Mouse (Mus musculus): ENCODE measurements around the gene BC003965. TPM values are rescaled to one million over a fixed set of nuclear protein-coding genes. Genes with fewer than 3 reads are reported as not detected.
A peak's percentile ranks its signal among the peaks of the same experiment; 100 is the strongest.
"Not testable (repeated sequence)": the region's sequence is repeated elsewhere in the genome, so short reads cannot be mapped to it uniquely, and the experiment has no call there.

BC003965 gene
- total RNA-seq, 2 experiments from 2014 or later, result 20.7 to 21.5 TPM

DNA sequence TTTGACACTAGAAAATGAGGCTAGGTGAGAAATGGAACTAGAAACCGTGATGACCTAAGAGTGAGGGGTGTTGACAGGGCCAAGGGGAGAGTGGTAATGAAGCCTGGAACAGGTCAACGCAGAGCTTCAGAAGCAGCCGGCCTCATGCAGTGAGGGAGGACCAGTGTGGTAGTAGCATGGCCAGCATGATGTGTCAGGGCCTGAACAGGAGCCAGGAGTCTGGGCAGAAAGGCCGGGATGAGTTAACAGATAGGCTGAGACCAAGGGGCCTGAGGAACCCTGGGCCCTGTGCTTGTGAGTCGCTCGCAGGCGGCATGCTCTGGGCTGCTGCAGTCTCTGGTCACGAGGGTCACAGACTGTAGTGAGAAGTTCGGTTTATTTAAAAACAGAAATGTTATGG lies 34.6 kb downstream of the BC003965 start:
- DNase-seq (ENCODE audit: extremely low spot score in 1 of 2, low spot score in 1 of 2), result no peak

DNA sequence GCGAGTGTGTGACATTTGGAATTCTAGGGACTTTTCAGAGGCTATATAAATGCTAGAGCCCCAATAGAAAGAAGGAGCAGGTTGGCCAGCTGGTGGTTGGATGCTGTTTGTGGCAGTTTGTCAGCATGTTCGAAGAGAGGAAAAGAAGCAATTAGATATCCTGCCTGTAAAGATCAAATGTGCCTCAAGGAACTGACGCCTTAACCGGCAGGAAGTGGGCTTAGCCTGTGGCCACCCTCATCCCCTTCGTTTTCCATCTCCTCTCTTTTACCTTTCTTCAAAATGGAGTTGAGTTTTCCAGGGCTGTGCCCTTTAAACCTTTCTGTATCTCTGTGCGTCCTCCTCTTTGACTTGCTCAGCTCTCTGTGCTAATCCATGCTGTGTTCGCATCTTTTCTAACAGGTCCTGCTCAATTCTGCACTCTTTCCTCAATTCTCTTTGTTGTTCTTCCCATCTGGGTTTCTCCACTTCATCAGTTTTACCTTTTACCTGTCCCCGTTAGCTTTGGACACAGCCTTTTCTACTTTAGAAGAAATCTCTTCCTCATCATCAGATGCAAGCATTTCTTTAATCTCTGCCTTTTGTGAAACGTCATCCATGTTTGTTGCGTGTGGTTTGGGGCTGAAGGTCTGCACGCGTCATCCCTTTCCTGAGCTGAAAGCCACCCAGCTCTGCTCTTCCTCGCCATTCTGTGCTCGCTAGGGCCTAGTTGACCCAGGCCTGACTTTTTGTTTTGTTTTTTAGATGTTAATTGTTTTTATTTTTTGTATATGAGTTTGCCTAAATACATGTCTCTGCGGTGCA lies 35.3 kb downstream of the BC003965 start:
- DNase-seq (ENCODE audit: extremely low spot score in 1 of 2, low spot score in 1 of 2), result no peak

DNA sequence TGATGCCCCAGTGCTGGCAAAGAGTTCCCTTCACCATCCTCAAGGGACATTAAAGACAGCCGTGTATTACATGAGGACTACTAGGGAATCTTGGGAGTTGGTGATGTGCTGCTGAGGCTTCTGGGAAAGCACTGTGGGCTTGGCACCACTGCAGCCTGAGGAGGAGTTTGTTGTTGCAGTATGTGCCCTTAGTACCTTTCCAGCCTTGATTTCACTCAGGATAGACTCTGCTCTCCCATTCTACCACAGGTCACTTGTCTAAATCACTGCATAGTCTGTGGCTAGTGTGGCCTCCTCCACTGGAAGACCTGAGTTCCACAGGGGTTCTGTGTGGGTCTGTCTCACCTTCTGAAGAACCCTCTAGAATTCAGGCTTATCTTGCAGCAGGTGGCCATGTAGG lies 36.4 kb downstream of the BC003965 start:
- DNase-seq (ENCODE audit: extremely low spot score in 1 of 2, low spot score in 1 of 2), result no peak

DNA sequence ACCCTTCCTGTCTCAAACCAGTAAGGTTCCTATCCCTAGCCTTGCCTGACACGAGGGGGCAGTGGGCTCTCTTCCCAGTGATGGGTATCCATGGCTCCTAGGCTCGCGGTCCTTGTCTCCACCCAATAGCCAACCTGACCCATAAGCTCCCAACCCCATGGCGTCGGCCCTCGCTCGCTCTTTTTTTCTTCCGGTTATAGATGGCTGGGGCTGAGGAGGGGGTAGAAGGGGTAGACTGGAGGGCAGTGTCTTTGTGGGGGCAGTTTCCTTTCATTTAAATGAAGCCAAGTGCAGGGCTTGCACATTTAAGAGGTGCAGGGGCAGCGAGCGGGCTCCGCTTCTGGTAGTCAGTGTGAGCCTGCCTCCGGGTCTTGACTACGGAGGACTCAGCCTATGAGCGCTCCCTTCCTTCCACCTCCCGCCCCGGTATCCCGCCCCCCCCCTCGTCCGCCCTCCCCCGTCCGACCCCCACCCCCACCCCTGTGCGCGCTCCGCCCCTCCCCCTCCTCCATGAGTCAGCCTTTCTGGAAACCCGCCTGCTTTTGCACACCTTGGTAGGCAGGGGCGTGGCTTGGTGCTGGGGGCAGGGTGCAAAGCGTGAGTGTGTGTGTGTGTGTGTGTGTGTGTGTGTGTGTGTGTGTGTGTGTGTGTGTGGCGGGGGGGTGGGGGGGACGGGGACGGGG lies 37.6 kb downstream of the BC003965 start:
- peak in 1 of 2 experiments; percentile 42 for DNase-seq (ENCODE audit: extremely low spot score in 1 of 2, low spot score in 1 of 2)

DNA sequence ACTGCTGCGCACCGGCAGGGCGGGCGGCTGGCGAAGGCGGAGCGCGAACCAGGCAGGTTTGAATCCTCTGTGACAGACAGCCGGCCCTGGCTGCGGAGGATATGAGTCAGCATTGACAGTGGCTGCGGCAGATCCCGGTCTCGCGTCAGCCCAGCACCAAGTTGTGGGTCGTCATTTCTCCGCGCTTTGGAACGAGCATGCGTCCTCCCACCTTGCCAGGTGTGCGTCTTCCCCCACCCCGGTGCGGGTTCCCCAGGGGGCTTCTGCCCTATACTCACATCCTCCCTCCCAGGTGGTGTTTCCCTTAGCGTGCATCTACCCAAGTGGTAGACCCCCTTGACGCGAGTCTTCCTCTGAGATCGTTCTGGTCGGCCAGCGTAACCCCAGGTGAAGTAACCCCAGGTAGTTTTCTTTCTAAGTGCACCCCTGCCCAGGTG lies 38.2 kb downstream of the BC003965 start:
- peak in 1 of 2 experiments; percentile 47 for DNase-seq (ENCODE audit: extremely low spot score in 1 of 2, low spot score in 1 of 2)

DNA sequence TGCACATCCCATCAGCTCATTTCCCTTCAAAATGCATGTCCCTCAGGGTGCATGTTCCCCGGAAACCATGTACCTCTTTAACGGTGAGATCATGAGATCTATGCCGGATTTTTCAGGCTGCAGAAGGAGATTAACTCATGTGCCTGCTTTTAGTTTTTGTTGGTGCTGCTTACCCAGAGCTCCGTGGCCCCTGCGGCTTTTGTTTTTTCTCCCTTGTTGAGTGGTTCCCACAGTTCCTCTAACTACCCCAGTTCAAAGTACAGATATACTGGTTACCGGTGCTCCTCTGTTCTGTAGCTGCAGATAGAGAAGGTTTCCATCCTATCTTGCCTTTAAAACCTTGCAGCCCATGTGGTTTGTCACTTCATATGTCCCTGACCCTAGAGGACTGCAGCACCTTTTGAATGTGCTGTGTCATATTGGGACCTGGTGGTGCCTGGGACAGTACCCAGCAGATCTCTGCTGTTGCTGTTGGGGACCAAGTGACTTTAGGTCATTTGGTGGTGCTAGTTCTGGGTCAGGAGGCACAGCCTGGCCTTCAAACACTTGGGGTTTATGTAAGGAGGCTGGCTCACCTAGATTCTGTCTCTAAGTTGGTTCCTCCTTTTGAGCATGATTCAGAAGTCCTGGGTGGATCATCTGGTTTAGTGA lies 38.7 kb downstream of the BC003965 start:
- DNase-seq (ENCODE audit: extremely low spot score in 1 of 2, low spot score in 1 of 2), result no peak

DNA sequence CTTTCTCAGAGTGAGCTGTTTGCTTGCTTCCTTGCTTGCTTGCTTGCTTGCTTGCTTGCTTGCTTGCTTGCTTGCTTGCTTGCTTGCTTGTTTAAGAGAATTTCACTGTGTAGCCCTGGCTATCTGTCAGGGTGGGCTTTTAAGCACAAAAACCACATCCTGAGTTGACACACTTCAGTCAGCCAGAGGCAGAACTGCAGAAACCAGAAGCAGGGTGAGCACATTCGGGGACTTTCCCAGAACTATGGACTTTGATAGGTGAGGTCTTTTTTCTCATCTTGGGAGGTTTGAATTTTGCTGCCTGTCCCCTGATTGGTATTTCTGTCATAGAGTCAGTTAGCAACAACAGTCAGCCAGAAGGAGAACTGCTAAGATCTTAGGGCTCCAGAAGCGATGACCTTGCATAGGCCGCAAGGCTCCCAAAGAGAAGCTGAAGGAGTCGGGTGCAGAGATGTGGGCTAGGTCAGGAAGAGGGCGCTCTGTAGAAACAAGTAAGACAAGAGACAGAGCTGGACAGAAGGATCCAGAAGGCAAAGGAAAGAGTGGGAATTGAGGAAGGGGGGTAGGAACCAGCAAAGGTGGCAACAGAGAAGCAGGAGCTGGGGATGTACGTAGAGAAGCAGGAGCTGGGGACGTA lies 40.4 kb downstream of the BC003965 start:
- no peak for DNase-seq (ENCODE audit: extremely low spot score in 1 of 2, low spot score in 1 of 2)

DNA sequence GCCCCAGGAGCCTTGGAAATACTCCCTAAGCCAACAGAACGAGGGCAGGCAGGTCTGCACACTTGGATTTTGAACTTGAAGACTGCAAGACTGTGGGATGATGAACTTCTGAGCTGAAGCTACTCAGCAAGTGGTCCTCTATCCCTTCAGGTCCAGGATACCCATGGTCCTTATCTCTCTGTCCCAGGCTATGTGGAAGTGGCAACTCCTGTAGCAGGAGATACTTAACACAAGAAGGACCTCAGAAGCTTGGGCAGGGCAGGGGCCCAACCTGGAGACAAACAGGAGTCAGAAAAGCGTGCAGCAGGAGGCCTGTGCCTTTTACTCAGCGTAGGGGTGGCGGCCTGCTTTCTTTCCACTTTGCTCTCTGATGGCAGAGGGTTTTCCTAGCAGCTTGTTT lies 41.3 kb downstream of the BC003965 start:
- no peak for DNase-seq (ENCODE audit: extremely low spot score in 1 of 2, low spot score in 1 of 2)

DNA sequence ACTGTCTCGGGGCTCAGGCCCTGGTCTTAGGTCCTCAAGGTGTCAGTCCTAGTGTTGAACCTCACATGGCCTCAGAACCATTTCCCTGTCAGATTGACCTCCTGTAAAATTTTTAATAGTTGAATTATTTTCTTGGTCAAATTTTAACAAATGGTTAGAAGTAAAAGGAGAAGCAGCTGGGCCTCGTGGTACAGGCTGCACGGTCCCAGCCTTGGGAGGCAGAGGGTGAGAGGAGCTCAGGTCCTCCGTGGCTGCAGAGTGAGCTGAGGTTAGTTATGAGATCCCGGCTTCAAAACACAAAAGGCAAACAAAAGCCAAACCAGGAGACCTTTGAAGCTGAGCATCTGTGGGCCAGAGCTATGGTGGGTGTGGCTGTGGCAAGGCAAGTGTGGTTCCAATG lies 43.6 kb downstream of the BC003965 start:
- DNase-seq (ENCODE audit: extremely low spot score in 1 of 2, low spot score in 1 of 2), result no peak

DNA sequence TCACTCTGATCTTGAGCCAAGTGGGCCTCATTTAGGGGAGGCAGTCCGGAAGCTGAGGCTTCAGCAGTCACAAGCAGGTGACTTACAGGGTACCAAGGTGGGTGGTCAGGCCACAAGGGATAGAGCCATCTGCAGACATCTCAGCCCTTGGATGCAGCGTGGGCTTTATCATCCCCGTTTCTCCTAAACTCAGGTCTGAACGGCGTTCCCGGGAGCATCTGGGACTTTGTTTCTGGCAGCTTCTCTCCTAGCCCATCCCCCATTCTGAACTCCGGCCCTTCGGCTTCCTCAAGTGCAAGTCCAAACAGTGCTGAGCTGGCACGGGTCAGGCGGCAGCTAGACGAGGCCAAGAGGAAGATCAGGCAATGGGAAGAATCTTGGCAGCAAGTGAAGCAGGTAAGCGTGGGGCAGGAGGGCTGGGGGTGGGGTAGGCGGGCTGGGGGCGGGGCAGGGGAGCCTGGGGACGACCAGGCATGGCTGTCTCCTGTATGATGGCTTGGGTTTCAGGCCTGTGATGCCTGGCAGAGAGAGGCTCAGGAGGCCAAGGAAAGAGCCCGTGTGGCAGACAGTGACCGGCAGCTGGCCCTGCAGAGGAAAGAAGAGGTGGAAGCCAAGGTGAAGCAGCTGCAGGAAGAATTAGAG lies 45.8 kb downstream of the BC003965 start:
- DNase-seq (ENCODE audit: extremely low spot score in 1 of 2, low spot score in 1 of 2), result not testable (repeated sequence)

DNA sequence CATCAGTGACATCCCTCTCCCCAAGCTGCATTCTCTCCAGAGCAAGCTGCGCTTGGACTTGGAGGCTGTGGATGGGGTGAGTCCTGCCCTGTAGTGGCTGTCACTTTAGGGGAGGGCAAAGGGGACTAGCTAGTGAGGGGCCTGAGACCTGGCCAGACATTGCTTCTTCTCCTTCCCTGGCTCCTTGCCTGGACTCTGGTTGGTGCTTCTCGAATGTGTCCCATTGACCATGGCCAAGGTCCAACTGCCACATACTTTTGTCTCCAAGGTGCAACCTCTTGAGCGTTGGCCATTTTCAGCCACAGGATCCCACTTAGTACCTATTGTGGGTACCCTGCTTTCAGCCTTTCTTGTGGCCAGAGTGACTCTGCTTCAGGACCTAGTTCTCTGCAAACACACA lies 46.3 kb downstream of the BC003965 start:
- DNase-seq (ENCODE audit: extremely low spot score in 1 of 2, low spot score in 1 of 2), result no peak

DNA sequence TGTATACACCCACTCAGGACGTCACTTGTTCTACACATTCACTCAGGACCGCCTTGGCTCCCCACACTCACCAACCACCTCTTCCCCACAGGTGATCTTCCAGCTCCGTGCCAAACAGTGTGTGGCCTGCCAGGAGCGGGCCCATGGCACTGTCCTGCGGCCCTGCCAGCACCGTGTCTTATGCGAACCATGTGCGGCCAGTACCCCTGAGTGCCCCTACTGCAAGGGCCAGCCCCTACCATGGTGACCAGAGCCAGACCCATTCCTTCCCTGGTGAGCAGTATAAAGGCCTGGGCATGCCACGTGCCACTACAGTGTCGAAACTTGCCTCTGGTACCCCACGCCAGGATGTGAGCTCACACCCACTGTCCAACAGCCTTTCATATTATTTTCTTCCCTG lies 47.3 kb downstream of the BC003965 start:
- not testable (repeated sequence) for DNase-seq (ENCODE audit: extremely low spot score in 1 of 2, low spot score in 1 of 2)

DNA sequence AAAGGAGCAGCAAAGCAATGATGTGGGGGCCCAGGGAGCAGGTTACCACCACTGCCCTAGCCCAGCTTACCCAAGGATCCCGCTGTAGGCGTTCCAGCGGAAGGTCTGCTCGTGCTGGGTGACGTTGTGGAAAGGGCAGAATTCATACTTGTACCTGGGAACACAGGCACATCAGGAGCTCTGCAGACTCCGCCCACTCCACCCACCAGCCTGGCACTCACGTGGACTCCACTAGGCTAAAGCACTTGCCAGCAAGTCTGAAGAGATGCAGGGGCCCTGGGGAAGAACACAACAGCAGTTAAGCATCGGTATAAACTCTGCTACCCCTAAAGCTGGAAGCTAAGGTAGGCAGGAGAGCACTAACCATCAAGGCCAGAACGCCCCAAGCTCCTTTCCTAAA lies 51.3 kb downstream of the BC003965 start:
- DNase-seq (ENCODE audit: extremely low spot score in 1 of 2, low spot score in 1 of 2), result no peak

Other genes starting within 250 kb of the BC003965 start
- 100 to 1,000 TPM; 367 to 401 TPM for gene Mapk8ip3, start 247.6 kb upstream of the BC003965 start, total RNA-seq (2021)
- gene Jpt2, start 223.9 kb upstream of the BC003965 start, total RNA-seq (2021), result 1 to 10 TPM; 5.5 to 5.6 TPM
- gene Cramp1l, start 168.8 kb upstream of the BC003965 start, total RNA-seq (2021), result 10 to 100 TPM; 23.6 to 27.5 TPM
- 10 to 100 TPM; 20.8 to 24.1 TPM for gene Ift140, start 168.5 kb upstream of the BC003965 start, total RNA-seq (2021)
- 1 to 10 TPM; 8.0 to 8.4 TPM for gene Tmem204, start 101.0 kb upstream of the BC003965 start, total RNA-seq (2021)
- gene Telo2, start 68.6 kb upstream of the BC003965 start, total RNA-seq (2021), result 10 to 100 TPM; 29.3 to 43.2 TPM
- 1 to 10 TPM; 2.5 to 2.9 TPM for gene Ptx4, start 63.8 kb upstream of the BC003965 start, total RNA-seq (2021)
- gene Clcn7, start 51.2 kb upstream of the BC003965 start, total RNA-seq (2021), result 10 to 100 TPM; 49.6 to 54.2 TPM
- not detected for gene Ccdc154, start 22.1 kb upstream of the BC003965 start, total RNA-seq (2021)
- gene Gm38655, start 9.1 kb upstream of the BC003965 start, total RNA-seq (2021), result not detected
- 10 to 100 TPM; 32.5 to 34.4 TPM for gene Unkl, start 3.8 kb downstream of the BC003965 start, total RNA-seq (2021)
- 10 to 100 TPM; 74.3 to 74.9 TPM for gene Gnptg, start 55.6 kb downstream of the BC003965 start, total RNA-seq (2021)
- gene Tsr3, start 55.6 kb downstream of the BC003965 start, total RNA-seq (2021), result 10 to 100 TPM; 25.1 to 28.5 TPM
- 1 to 10 TPM; 6.6 to 8.9 TPM for gene Baiap3, start 71.8 kb downstream of the BC003965 start, total RNA-seq (2021)
- 100 to 1,000 TPM; 229 to 234 TPM for gene Ube2i, start 90.1 kb downstream of the BC003965 start, total RNA-seq (2021)
- gene Prss34, start 113.8 kb downstream of the BC003965 start, total RNA-seq (2021), result not detected
- gene Prss28, start 124.1 kb downstream of the BC003965 start, total RNA-seq (2021), result not detected
- gene Prss29, start 134.1 kb downstream of the BC003965 start, total RNA-seq (2021), result not detected
- gene Tpsab1, start 161.0 kb downstream of the BC003965 start, total RNA-seq (2021), result under 1 TPM in 1 of 2 experiments, not detected in 1; 0.42 TPM
- gene Tpsb2, start 181.8 kb downstream of the BC003965 start, total RNA-seq (2021), result 1 to 10 TPM in 1 of 2 experiments, under 1 TPM in 1; 0.35 to 1.2 TPM
- not detected for gene Tpsg1, start 184.7 kb downstream of the BC003965 start, total RNA-seq (2021)
- 100 to 1,000 TPM in 1 of 2 experiments, 10 to 100 TPM in 1; 91.0 to 119 TPM for gene Cacna1h, start 249.2 kb downstream of the BC003965 start, total RNA-seq (2021)